Mouse (Mus musculus): ENCODE data around the gene Tubd1.

Tubd1 gene

DNA sequence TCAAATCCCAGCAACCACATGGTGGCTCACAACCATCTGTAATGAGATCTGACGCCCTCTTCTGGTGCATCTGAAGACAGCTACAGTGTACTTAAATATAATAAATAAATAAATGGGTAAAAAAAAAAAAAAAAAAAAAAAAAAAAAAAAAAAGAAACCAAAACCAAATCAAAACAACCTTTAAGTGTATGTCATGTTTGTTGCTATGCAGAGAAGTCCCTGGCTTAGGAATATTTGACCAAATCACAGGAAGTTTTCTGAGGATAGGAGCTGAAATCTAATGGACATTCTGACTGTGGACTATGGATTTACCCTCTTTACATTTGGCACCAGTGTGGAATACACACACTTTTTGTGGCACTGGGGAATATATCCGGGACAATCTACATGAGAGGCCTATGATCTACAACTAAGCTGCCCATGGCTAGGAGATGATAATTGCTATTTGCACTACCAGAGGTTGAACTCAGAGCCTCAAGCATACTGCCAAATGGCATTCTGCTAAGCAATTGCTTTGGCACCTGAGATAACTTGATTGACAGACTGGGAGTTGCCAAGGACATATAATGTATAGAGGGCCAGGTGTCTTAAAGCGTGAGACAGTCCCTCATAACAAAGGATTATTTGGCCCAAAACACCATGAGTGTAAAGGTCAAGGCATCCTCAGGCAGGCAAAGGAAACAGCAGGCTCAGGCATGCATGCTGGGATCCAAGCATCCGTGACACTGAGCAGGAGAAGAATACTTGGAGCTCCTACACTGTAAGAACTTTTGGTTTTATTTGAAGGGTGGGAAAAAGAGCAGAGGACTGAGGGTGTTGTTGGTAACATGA lies 54.8 kb downstream of the Tubd1 start:
- CTCF ChIA-PET, result interaction anchor here in 2 of 4 experiments (0.6 to 1.2 kb wide), 6 partner anchors 11 to 54 kb away, joined by 3 to 7 read pairs (median 4); no protein-coding TSS in a partner anchor
- POLR2A ChIA-PET, result interaction anchor here in 3 of 4 experiments (0.6 to 1.8 kb wide), 10 partner anchors 10 to 843 kb away, joined by 3 to 12 read pairs (median 4); partner anchors contain the start of genes Rps6kb1 (in 1 of the 3) and Tubd1 (in 1 of the 3)

DNA sequence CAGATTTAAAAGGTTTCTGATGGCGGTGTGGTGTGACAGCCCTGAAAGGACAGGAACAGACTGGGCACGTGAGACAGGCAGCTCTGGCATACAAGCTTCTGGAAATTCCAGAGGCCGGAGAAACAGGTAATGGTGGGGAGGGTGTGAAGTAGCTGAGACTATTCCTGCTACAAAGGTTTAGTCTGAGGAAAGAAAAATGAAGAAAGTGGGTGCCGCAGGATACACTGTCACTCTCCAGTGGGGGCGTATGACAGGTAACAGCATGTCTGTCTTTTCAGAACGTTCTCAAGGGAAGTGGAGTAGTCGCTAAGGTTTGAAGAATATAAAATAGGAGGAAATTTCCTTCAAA lies 55.4 kb downstream of the Tubd1 start:
- CTCF ChIA-PET, result interaction anchor here in 2 of 4 experiments (0.6 to 1.2 kb wide), 2 partner anchors 11 to 53 kb away, joined by 4 to 5 read pairs; no protein-coding TSS in a partner anchor
- POLR2A ChIA-PET, result interaction anchor here in 2 of 4 experiments (0.9 to 1.8 kb wide), 7 partner anchors 10 to 55 kb away, joined by 3 to 12 read pairs (median 6); partner anchors contain the start of genes Rps6kb1 (in 1 of the 2) and Tubd1 (in 1 of the 2)

DNA sequence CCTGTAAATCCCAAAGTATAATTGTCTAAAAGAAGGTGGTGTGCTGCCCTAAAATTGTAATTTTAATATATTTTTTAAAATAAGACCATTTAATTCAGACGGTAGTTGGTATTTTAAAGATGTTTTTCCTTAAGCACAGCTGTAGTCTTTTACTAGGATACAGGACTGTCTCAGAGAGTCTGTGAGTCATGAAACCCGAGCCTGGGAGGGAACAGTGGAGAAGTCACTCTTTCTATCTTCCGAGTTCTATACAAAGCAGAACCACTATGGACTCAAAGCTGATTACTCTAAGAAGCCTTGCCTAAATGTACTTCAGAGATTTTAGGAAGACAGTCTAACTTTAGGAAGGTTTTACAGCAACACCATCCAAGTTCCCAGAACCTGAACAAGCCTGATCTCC lies 57.3 kb downstream of the Tubd1 start:
- POLR2A ChIA-PET, result interaction anchor here in 1 of 4 experiments (1.1 to 2.8 kb wide), 4 partner anchors 13 to 147 kb away, joined by 3 to 9 read pairs (median 4); partner anchors contain the start of genes Rps6kb1 and Tubd1
- CTCF ChIA-PET, result interaction anchor here in 1 of 4 experiments (0.7 kb wide), 1 partner anchor 51 kb away, joined by 3 read pairs; no protein-coding TSS in a partner anchor

DNA sequence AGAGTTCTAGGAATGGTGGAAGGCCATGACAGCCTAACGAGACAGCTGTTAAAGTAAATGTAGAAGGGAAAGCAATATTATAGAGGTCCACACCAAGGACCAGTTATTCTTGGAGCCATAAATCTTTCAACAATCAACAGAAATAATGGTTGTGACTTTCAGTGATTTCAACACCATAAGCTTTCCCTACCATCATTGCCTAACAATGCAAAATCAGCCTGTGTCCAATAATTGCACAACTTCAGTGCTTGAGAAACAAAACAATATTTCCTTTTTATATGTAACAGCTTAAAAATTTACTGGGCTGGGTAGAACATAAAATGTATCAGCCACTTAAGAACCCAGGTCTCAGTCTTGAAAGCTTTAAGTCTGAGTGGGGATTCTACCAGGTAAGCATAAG lies 58.9 kb downstream of the Tubd1 start:
- ChIA-PET CTCF (interaction anchor here in 2 of 4 experiments (0.6 to 1.6 kb wide), 4 partner anchors 18 to 656 kb away, joined by 3 to 5 read pairs (median 4); no protein-coding TSS in a partner anchor), POLR2A (interaction anchor here in 1 of 4 experiments (0.7 to 2.8 kb wide), 5 partner anchors 12 to 341 kb away, joined by 3 to 9 read pairs (median 5); partner anchors contain the start of genes Ptrh2 and Vmp1)

DNA sequence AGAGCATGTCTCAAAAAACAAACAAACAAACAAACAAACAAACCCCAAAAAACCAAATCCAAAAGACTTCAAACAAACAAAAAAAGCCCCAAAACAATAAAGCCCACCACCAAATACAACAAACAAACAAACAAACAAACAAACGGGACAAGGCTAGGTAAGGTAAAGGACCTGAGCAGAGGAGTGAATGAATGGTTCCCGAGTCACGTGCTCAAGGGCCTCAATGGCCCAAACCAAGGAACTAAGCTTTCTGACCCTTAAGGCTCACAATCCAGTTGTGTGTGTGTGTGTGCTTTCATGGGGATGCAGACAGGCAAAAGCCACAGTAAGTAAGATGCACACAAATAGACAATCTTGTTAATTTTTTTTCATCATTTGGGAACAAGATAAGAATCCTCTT lies 59.5 kb downstream of the Tubd1 start:
- POLR2A ChIA-PET, result interaction anchor here in 1 of 4 experiments (0.9 to 2.8 kb wide), 2 partner anchors 16 to 25 kb away, joined by 3 to 9 read pairs; no protein-coding TSS in a partner anchor

DNA sequence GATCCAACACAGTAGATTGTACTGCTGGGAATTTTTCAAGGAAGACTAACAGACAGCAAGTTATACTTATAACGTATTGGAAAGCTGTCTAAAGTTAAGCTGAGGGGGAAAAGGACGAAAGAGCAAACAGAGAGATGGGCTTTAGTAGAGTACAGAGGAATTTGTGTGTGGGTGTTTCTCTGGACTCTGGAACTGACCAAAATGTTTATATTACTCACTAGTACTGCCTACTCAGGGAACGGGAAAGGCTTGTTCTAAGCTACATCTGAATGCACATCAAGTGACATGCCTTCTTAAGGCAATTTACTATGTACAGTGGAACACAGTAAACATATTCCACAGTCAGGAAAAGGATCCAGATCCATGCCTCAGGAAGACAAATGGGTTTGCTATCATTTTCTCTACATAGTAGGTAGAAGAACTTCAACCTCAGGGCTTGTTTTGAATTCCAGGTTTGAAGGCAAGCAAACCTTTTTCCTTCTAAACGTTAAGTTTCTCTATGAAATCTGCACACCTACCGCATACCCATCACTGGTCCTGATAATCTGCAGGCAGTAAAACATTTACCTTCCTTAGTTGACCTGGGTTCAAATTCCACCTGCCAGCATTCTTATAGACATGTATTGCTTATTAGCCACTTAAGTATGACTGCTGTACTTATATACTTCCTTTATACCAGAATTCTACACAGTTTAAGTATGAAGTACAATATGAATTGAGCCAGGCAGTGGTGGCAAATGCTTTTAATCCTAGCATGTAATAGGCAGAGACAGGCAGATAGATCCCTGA lies 60.1 kb downstream of the Tubd1 start:
- ChIA-PET POLR2A (interaction anchor here in 1 of 4 experiments (0.9 to 2.8 kb wide), 2 partner anchors 17 to 26 kb away, joined by 3 to 9 read pairs; no protein-coding TSS in a partner anchor), CTCF (no interaction called here)

More for the DNA sequence above, 59.5 kb downstream of the Tubd1 start:
- CTCF ChIA-PET, result interaction anchor here in 2 of 4 experiments (1.2 to 1.6 kb wide), 2 partner anchors 18 to 49 kb away, joined by 3 to 5 read pairs; no protein-coding TSS in a partner anchor

DNA sequence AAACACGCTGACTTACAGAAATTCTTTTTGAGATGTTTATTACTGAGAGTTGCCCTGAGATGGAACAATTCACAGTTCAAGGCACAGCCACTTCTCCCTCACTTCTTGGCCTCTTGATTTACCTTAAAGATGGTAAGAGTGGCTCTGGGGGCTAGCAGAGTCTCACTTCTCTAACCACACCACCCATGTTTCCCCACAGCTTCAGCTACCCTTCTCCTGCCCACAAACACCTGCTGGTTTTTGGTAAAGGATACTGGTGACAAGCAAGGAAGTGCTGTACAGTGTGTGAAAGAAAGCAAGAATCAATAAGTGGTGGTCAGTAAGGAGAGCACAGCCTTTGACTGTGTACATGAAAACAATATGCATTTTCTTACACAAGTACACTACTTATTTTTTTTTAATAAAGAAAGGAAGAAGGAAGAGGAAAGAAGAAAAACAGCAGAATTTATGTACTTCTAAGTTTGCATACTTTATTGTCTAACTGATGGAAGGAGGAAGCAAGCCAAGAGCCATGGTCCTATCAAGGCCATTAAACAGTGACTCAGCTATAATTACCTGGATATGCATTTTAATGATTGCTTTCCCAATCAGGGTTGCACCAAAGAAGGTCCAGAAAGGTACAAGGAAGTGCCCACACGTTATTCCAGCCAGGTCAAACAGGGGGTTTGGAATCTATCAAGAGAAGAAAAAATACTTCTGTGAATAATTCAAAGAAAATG lies 62.0 kb downstream of the Tubd1 start:
- ChIA-PET POLR2A (interaction anchor here in 1 of 4 experiments (0.8 to 1.3 kb wide), 2 partner anchors 9 to 28 kb away, joined by 3 read pairs; no protein-coding TSS in a partner anchor), CTCF (interaction anchor here in 1 of 4 experiments (0.6 kb wide), 1 partner anchor 125 kb away, joined by 4 read pairs; no protein-coding TSS in a partner anchor)

DNA sequence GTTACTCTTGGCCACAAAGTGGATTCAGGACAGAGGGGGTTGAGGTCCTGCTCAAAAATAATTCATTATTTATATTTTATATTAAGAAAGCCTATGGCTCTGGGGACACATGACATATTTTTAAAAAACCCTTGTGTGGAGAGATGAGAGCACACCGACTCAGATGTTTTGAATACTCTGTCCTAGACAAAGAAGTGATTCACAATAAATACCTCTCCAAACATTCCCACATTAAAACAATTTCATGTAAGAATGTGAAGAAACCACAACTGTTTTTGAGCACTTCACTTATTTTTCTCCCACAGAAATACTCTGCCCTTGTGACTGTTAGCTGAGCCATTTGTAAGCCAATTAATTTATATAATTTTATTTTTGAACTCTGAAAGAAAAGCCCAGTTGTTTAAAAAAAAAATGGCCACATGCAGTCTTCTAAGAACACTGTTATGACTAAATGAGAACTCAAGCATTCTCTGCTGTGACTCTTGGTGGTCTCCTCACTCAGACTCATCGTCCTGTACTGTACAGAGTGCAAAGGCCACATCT lies 63.1 kb downstream of the Tubd1 start:
- CTCF ChIA-PET, result no interaction called here
- POLR2A ChIA-PET, result interaction anchor here in 2 of 4 experiments (0.7 to 2.0 kb wide), 7 partner anchors 8 to 1588 kb away, joined by 3 to 10 read pairs (median 6); partner anchors contain the start of genes Rps6kb1 (in 1 of the 2) and Tubd1 (in 1 of the 2)

DNA sequence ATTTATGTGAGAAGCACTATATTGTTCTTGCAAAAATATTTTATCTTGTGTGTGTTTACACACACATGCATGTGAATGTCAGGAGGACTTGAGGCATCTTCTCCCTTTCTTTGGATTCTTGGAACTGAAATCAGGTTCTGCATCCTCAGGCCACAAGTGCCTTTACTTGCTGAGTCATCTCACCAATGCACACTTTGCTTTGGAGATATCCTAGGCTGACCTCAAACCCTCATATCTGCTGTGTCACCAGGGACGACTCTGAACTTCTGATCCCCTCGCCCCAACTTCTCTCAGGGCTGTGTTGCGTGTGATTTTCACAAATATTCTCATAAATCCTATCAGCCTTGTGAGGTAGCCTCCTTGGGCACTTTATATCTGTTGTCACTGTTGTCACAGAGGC lies 65.4 kb downstream of the Tubd1 start:
- POLR2A ChIA-PET, result interaction anchor here in 2 of 4 experiments (0.8 to 2.3 kb wide), 3 partner anchors 9 to 17 kb away, joined by 3 to 8 read pairs (median 3); no protein-coding TSS in a partner anchor
- CTCF ChIA-PET, result no interaction called here

DNA sequence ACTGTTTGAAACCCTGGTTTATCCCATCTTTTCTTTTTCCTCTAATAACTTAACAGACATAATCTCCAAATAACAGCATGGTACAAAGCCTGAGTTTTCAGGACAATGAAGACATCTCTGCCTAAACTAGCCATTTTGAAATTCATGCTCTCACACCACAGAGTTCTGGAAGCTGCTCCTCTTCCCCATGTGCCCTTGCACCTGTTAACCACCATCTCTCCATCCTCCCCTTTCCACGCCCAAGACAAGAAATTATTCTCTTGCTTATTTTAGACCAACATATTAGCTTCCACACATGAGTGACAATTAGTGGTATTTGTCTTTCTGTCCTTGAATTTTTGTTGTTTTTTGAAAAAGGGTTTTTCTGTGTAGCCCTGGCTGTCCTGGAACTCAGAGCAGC lies 67.2 kb downstream of the Tubd1 start:
- POLR2A ChIA-PET, result no interaction called here
- CTCF ChIA-PET, result no interaction called here

DNA sequence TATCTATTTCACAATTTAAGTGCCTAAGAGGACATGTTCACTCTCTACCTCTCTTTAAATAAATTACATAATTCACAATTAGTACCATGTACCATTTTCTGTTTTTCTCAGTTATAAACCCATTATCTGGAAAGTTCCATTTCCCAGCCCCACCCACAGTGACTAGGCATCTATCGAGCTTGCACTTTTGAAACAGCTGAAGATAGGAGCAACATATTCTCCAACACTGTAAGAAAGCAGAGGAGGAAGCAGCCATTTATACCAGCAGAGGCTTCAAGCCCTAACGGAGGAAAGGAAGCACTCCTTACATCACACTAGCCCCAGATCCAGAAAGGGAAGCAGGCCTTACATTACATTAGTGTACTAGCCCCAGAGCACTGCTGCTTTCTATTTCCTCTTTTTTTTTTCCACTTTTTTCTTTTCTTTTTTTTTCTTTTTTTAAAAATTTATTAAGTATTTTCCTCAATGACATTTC lies 69.3 kb downstream of the Tubd1 start:
- CTCF ChIA-PET, result no interaction called here
- POLR2A ChIA-PET, result interaction anchor here in 1 of 4 experiments (1.0 kb wide), 1 partner anchor 35 kb away, joined by 3 read pairs; no protein-coding TSS in a partner anchor

DNA sequence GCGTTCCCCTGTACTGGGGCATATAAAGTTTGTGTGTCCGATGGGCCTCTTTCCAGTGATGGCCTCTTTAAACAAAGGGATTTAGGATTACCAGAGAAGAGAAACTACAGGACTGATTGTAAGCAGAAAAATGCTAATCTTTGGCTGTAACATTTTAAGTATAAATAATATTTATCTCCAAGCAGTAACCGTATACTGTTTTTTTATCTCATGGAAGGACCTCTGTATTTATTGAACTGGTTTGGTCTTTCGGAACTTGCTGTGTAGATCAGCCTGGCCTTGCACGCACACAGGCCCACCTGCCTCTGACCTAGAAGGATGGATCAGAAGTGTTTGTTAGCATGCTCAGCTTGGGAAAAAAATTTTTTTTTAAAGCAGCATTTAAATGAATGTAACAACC lies 69.8 kb downstream of the Tubd1 start:
- ChIA-PET POLR2A (no interaction called here), CTCF (no interaction called here)

Data from embryonic stem cell, embryonic (primary cell).